Mouse (Mus musculus) spleen, adult 12 weeks (tissue): ENCODE results near the gene Gm17720.

ENCODE experiments used
- DNase-seq: peaks from one replicate; pipeline ENCODE4 v3.0.0; 2022; ENCODE audit warnings: low spot score

The Gm17720 gene

DNA sequence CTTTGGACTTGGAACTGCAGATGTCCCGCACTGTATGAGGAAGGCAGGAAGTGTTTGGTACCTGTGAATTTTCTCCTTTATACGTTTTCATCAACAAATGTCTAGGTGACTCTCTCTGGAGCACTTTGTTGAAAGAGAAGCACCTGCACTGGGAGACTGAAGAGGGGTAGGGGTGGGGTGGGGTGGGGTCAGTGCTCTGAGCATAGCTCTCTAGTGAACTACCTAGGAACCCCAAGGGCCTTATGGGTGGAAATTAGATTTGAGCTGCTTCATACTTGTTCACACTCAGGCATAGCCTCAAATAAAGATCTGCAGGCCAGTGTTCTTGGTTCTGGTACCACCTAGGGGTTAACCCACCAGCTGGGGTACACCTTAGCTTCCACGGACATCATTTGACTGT lies at the start of gene Gm17720:
Gm17720 (minus strand) TSS at position 101 of the 400 bp plus-strand sequence.
- DNase-seq, result no peak

DNA sequence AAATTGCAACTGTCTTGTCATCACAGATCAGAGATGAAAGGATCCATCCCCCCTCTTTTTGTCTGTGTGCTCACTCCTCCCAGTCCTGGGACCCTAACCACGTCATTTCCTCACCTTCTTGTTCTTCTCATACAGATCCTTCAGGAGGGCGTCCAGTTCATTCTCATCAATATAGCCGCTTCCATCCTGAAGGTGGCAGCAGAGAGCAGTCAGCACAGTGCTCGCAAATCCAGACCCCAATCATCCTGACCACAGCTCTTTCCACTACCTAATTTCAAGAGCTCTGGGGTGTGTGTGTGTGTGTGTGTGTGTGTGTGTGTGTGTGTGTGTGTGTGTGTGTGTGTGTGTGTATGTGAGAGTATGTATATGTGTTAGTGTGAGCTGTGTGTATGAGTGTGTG lies 43.0 kb upstream of the Gm17720 start:
- no peak for DNase-seq

DNA sequence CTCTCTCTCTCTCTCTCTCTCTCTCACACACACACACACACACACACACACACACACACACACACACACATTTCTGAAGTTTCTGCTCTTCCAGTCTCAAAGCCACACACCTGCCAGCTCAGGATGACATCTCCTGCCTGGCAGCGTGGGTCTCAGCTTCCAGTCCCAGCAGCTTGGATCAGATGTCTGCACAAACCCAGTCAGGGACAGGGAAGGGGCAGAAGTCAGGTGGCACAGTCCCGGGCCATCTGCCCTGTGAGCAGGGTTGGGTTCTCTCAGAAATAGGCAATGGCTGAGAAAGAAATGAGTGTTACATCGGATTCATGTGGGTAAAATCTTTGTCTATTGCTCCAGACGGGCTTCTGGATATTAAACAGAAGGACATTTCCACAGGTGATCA lies 38.2 kb upstream of the Gm17720 start:
- no peak for DNase-seq

GRCm38 (mm10) chr8:110140156-110140555 lies 37.6 kb upstream of the Gm17720 start:
- DNase-seq, result no peak

GRCm38 (mm10) chr8:110135515-110135914 lies 33.0 kb upstream of the Gm17720 start:
- DNase-seq, result no peak

DNA sequence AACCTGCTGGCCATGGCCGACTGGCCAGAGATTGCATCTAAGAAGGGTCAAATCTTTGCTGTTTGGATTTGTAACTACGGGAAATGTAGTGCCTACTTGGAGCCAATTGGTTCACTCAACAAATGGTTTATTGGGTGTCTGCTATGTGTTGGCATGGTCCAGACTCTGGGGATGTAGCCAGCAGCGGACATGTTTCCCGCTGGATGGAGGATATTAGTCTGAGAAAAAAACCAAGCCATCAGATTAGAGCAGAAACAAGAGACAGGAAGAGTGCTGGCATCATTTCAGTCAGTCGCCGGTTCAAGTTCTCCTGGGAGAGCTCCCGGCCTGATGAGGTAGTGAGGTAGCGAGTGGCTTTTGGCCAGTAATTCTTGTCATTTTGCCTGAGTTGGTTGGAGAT lies 31.7 kb upstream of the Gm17720 start:
- DNase-seq, result no peak

DNA sequence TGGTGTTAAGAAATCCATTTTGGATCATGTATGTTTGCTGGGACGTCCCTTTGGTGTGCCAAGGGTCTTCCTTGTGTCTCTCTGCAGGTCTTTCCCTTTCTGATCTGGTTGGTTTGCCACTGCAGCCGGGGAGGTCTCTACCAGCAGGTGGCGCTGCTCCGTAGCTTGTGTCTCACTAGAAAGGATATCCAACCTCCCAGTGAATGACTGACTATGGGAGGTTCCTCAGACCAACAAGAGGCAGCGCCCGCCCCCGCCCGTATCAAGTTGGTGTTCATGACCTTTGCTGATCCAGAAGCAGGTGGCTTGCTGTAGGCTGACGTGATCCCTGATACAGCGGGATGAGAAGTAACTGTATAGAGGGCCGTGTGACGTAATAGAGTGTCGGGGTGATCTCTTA lies 28.0 kb upstream of the Gm17720 start:
- peak; percentile 2 for DNase-seq

- DNase-seq, result no peak
Observed at GRCm38 (mm10) chr8:110119715-110120114, 17.2 kb upstream of the Gm17720 start.

DNA sequence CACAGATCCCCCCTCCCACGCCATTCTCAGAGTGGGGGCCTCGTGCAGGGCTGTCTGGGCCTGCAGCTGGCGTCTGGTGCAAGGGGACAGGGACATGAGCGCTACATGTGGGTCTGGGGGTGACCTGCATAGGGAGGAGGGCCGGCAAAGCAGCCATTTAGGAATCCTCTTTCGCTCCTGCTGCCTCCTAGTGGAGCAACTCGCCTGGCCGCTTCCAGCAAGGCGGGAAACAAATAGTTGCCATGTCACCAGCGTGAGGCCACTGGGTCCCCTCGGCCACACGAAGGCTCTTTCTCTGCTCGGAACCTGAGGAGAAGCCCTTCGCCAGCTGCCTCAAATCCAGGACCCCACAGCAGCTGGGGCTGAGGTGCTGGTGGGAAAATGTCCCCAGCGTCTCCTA lies 877 bp downstream of the Gm17720 start:
- DNase-seq, result no peak

DNA sequence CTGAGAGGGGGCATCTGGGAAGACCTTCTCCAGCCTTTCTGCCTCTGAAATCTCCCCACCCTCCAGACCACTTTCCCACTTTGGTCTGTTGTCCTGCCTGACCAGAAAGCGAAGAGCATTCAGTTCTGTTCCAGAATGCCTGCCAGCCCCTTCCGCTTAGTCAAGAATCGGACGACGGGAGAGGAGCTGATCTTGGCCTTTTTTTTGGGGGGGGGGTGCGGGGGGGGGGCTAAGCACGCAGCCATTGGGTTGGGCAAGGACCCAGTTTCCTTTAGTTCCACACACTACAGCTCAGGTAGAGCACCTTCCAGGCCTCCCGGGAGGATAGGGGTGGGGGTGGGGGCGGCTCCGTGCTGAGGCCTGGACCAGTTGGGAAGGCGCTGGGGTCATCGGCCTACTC lies 1.6 kb downstream of the Gm17720 start, which contains the start of gene Gm21964:
Gm21964 (plus strand) TSS at position 301 of the 400 bp plus-strand sequence.
- no peak for DNase-seq

GRCm38 (mm10) chr8:110091869-110092268 lies 10.7 kb downstream of the Gm17720 start:
- DNase-seq, result no peak

- no peak for DNase-seq
Observed at GRCm38 (mm10) chr8:110082416-110083105, 20.0 kb downstream of the Gm17720 start.

GRCm38 (mm10) chr8:110079282-110080221 lies 23.0 kb downstream of the Gm17720 start, which contains the start of gene Zfp612:
Gene Zfp612, plus strand, starts transcription at chr8:110079746.
- DNase-seq, result peak; percentile 1

DNA sequence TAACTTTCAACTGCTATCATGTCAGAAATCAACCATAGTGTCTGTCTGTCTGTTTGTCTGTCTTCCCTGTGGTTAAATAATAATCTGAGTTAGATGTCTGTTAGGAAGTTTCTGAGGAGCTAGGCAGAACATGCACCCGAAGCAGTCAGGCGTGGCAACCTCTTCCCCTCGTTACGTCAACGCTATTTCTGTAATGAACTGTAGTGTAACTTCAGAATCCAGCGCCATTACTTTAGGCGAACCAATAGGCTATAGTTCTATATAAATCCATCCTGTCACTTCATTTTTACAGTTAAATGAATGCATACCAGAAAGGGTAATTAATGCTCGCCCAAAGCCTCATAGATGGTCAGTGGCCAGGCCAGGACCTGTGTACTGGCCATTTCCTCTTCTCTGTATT lies 28.1 kb downstream of the Gm17720 start:
- no peak for DNase-seq

- no peak for DNase-seq
Observed at GRCm38 (mm10) chr8:110071600-110071999, 31.0 kb downstream of the Gm17720 start.

- no peak for DNase-seq
Observed at GRCm38 (mm10) chr8:110069706-110070105, 32.8 kb downstream of the Gm17720 start.

GRCm38 (mm10) chr8:110065676-110066075 lies 36.9 kb downstream of the Gm17720 start:
- no peak for DNase-seq

DNA sequence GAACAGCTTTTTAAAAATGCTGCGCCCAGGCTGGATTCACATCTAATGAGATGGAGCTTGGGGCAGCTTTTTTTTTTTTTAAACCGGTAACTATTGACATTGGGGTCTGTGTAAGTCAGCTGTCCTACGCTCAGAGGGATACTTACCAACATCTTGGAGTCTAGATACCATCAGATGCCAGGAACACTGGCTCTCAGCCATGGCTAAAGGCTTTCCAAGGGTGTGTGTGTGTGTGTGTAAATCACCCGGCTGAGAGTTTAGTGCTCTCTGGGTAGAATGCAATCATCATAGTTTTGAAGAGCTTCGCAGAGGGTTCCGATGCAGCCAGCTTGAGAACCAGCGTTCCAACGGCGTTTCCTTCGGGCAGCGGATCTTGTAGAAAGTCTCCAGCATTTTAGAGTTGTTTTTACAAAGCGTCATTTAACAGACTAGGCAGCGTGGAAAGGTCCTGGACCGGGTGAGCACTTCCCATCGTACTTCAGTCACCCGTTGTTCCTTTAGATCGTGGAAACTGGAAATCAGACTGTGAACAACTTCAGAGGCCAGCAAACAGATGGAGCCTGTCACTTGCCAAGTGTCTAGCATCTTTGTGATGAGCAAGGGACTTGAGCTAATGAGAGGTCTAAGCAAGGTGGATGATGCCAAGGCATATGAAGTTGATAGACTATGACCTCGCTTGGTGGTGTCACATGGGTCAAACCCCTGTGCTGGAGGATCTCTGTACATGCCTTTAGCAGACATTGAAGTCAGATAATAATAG lies 37.8 kb downstream of the Gm17720 start:
- no peak for DNase-seq

DNA sequence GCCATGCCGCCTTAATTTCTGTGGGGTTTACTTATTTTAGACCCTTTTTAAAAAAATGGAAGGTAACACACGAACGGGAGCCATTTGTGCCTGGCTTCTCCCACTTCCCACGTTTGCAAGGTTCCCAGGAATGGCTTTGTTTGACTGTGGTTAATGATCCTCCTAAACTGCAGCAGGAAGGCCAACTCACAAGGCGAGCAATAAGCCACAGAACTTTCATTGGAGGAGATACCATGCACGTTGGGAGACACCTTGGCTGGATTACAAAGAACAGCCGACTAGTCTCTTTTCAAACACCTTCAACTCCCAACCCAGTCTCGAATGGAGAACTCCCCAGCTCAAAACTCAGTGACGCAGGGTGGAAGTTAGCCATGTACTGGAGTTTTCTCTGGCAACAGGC lies 38.4 kb downstream of the Gm17720 start:
- no peak for DNase-seq

GRCm38 (mm10) chr8:110058207-110058606 lies 44.3 kb downstream of the Gm17720 start:
- DNase-seq, result no peak

DNA sequence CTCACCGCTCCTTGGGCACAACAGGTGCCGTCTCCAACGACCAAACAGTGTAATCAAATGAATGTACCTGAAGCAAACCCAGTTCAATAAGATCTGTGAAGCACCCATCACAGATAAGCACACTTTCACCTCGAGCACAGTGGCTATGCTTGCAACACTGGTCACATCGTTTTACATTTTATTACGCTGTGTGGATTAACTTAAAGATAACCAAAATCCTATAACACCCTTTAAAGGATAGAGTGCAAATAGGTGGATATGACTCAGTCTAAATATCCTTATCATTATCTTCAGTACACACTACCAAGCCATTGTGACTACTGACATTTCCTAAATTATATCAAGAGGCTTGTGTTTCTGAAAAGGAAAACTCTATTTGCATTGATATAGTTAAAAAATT lies 51.3 kb downstream of the Gm17720 start:
- DNase-seq, result no peak

DNA sequence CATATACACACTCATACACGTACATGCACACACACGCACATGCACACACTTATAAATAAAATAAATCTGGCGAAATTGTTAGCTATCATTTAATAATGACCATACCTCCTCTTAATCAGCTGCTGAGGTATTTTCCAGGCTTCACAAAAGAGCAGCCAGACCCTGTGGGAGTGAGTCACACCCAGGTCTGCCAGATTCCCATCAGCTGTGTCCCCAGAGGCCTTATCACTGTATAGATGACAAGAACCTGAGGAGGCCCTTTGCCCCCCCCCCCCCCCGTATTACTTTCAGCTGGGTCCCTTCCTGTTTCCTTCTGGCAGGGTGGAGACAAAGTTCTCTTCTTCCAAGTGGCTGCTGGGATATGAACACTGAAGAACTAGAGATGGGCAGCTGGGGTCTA lies 62.0 kb downstream of the Gm17720 start:
- no peak for DNase-seq
